Mouse (Mus musculus): ENCODE results near the gene Epop.

Gene Epop

GRCm38 (mm10) chr11:97628568-97629518, 659 bp downstream of the Epop start:
- DNase-seq, result peak; percentile 36 to 48

GRCm38 (mm10) chr11:97628303-97628567, 1.3 kb downstream of the Epop start:
- no peak for DNase-seq

- DNase-seq, result no peak
Observed at GRCm38 (mm10) chr11:97627556-97628302, 1.8 kb downstream of the Epop start.

- DNase-seq, result no peak
Observed at GRCm38 (mm10) chr11:97626850-97627249, 2.7 kb downstream of the Epop start.

- DNase-seq, result no peak
Observed at GRCm38 (mm10) chr11:97626431-97626830, 3.1 kb downstream of the Epop start.

- DNase-seq, result no peak
Observed at GRCm38 (mm10) chr11:97625551-97625950, 4.0 kb downstream of the Epop start.

GRCm38 (mm10) chr11:97623166-97623565, 6.3 kb downstream of the Epop start:
- DNase-seq, result no peak

GRCm38 (mm10) chr11:97622440-97622839, 7.1 kb downstream of the Epop start:
- peak; percentile 75 to 80 for DNase-seq

GRCm38 (mm10) chr11:97619391-97619795, 10.1 kb downstream of the Epop start:
- DNase-seq, result peak in 1 of 2 experiments; percentile 33

GRCm38 (mm10) chr11:97618368-97618767, 11.1 kb downstream of the Epop start:
- no peak for DNase-seq

- DNase-seq, result no peak
Observed at GRCm38 (mm10) chr11:97615276-97615675, 14.2 kb downstream of the Epop start.

GRCm38 (mm10) chr11:97611076-97611475, 18.4 kb downstream of the Epop start:
- DNase-seq, result no peak

- DNase-seq, result no peak
Observed at GRCm38 (mm10) chr11:97609743-97610142, 19.8 kb downstream of the Epop start.

GRCm38 (mm10) chr11:97608933-97609332, 20.6 kb downstream of the Epop start:
- DNase-seq, result no peak

- no peak for DNase-seq
Observed at GRCm38 (mm10) chr11:97607056-97607725, 22.3 kb downstream of the Epop start.

- DNase-seq, result peak; percentile 30 to 31
Observed at GRCm38 (mm10) chr11:97603891-97604290, 25.6 kb downstream of the Epop start.

- no peak for DNase-seq
Observed at GRCm38 (mm10) chr11:97602223-97602622, 27.3 kb downstream of the Epop start.

GRCm38 (mm10) chr11:97599104-97599503, 30.4 kb downstream of the Epop start:
- DNase-seq, result no peak

- DNase-seq, result no peak
Observed at GRCm38 (mm10) chr11:97597945-97598691, 31.4 kb downstream of the Epop start.

GRCm38 (mm10) chr11:97594136-97594535, 35.4 kb downstream of the Epop start:
- DNase-seq, result no peak

- DNase-seq, result no peak
Observed at GRCm38 (mm10) chr11:97591910-97592309, 37.6 kb downstream of the Epop start.

- DNase-seq, result no peak
Observed at GRCm38 (mm10) chr11:97590227-97590960, 39.1 kb downstream of the Epop start.
